Mouse (Mus musculus): Measurements from ENCODE around the gene Rnf217.

Rnf217 gene

DNA sequence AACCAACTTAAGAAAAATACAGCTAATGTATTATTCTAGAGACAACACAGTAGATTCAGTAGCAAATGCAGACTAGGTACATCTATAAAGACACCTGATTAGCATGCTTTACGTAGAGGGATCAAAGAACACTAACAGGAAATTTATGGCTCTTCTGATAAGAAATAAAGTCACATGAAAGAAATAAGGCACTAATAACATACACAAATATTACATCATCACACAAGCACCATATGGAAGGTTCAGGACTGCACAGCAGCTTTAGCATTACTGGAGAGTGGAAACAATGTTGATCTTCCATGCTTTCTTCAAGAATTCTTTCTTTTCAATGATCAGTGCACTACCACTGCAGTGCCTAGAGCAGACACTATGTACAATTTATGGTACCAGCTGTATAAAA, 114.7 kb downstream of the Rnf217 start:
- DNase-seq = no peak

DNA sequence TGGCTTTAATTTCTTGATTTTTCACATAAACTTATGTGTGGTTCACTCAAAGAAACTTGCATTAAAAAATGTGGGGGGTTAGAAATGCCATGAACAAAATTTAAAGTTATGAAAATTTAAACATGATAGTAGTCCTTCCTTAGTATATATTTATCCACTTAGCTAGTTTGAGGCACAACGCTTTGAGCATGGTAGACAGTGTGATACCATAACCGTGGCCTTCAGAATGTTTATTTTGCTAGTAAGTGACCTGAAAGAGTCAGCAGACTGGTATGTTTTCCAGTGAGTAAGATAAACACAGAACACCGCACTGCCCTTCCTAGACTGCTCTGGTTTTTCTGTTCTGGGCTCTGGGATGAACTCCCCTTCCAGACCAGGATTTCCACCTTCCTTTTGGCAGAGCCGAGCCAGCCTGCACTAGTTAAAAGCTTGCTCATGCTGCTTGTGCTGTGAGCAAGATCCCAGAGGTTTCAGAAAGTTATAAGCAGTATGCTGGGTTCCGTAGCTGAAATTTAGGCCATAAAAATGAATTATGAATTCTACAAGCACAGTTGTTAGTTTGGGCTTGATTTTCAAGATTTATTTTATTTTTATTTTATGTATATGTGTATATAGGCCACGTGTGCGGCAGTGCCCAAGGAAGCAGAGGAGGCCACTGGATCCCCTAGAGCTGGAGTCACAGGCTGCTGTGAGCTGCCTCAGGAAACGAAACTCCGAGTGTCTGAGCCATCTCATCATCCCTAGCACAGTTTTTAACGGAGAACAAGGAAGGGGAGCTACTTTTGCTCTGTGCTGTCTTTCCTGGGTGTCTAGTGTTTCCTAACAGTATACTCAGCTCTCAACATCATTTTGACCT, 141.7 kb downstream of the Rnf217 start:
- DNase-seq = no peak

DNA sequence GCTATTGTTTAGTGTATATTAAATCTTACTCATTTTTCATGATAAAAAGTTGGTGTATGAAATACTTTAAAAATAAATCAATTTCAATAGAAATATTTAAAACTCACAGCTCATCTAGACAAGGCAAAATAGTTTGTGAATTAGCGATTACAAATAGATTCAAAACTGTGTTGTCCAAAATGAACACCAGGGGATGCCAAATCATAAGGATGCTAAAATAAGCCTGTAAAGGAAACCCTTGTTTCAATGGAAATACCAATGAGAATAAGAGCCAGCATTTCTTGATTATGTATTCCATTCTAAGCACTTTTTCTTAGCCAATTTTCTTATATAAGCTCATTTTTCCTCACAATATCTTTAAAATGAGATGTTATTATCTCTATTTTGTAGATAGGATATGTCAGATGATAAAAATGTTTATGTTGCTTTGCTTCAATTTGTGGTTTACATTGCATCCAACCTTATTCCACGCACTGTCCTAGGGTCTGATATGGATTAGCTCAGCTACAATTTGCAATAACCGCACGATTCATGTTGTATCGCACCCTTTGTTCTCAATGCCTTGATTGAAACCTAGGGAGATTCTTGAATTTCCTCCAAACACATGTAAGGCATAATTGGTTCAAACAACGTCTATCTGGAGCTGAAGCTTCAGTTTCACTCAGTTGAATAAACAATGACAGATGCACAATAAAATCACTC, 143.0 kb downstream of the Rnf217 start:
- peak; percentile 50 for DNase-seq

GRCm38 (mm10) chr10:31465424-31465823, 143.6 kb downstream of the Rnf217 start:
- no peak for DNase-seq

- no peak for DNase-seq
These were observed 145.9 kb downstream of the Rnf217 start for GRCm38 (mm10) chr10:31463044-31463443.

GRCm38 (mm10) chr10:31456806-31457205, 152.2 kb downstream of the Rnf217 start:
- no peak for DNase-seq

DNA sequence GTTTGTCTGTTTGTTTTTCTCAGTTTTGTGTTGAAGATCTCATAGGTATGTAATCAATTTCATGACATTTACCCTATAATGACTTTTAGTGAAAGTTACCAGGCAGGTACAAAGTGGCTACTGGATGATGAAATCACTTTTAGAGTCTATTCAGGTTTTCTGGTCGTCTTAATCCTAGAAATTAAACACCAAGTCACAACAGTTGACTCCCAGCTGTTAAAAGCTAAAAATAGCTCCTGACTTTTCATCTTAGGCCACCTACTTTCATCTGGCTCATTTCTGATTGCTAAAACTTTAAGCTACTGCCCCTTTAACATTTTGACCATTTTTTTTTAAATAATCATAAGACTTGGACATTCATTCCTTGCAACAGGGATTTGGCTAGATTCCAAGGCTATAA, 161.9 kb downstream of the Rnf217 start:
- no peak for DNase-seq

- peak; percentile 58 for DNase-seq
These were observed 163.5 kb downstream of the Rnf217 start, which contains the start of gene Tpd52l1 for GRCm38 (mm10) chr10:31445291-31446124. TSS of gene Tpd52l1 (minus strand) at chr10:31445958.

- DNase-seq = no peak
These were observed 164.8 kb downstream of the Rnf217 start for GRCm38 (mm10) chr10:31444206-31444605.
